Mouse (Mus musculus) kidney, postnatal 4 days (tissue): ENCODE results near the gene Rnf123.
"Not testable (repeated sequence)": the region's sequence is repeated elsewhere in the genome, so short reads cannot be mapped to it uniquely, and the experiment has no call there.

Source experiments
- DNase-seq, 2 experiments: peaks; one replicate each; pipeline ENCODE4 v3.0.0; 2021; ENCODE audit warnings: mixed read lengths in 2 of 2

Rnf123 gene

DNA sequence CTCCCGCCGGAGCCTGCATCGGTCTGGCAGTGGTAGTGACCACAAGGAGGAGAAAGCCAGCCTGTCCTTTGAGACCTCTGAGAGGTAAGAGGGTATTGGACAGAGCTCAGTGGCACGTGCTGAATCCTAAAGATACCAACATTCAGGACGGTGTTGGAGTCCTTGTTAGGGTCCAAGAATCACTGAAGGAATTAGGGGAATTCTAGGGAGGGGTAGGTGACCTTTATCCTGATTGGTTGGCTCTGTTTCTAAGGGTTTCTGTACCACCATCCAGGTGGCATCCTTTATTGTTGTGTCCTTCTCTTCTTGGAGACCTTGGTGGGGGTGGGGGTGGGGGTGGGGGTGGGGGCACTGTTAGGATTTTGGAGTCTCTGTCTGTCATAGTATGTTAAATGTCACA, 51.0 kb downstream of the Rnf123 start:
- DNase-seq = no peak

DNA sequence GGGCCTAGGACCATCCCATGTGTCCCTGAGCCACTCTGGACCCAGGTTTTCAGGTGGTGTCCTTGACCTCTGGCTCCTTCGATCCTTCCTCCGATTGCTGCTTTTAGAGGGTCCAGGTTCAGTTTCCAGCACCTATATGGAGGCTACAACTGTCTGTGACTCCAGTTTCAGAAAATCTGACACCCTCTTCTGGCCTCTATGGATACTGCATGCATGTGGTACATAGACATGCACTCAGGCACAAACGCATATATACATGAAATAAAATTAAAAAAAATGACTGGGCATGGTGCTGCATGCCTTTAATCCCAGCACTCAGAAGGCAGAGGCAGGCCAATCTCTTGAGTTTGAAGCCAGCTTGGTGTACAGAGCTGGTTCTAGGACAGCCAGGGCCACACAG, 55.3 kb downstream of the Rnf123 start:
- no peak for DNase-seq

DNA sequence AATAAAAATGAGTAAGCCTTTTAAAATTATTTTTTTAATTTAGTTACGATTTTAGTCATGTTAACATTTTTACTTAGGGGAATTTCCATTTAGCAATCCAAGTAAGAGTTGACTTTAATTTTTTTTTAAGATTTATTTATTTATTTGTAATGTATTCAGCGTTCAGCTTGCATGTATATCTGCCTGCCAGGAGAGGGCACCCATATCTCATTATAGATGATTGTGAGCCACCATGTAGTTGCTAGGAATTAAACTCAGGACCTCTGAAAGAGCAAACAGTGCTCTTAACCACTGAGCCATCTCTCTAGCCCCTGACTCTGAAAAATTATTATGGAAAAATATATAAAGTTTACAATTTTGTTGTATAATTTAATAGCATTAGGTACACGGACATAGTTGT, 56.6 kb downstream of the Rnf123 start:
- DNase-seq = no peak

DNA sequence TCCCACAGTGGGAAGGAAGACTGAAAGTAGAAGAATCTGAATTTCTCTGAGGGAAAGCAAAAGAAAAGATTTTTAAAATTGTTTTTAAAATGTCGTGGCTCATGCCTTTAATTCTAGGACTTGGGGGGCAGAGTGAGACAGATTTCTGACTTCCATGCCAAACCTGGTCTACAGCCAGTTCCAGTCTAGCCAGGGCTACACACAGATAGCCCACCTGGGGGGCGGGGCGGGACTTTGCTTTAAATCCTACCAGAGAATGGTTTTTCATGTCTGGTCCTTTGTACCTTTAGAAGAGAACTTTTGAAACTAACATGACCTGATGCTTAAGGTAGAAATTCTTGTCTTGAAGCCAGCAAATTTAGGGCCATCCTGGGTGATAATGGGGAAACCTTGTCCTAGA, 59.9 kb downstream of the Rnf123 start:
- no peak for DNase-seq

DNA sequence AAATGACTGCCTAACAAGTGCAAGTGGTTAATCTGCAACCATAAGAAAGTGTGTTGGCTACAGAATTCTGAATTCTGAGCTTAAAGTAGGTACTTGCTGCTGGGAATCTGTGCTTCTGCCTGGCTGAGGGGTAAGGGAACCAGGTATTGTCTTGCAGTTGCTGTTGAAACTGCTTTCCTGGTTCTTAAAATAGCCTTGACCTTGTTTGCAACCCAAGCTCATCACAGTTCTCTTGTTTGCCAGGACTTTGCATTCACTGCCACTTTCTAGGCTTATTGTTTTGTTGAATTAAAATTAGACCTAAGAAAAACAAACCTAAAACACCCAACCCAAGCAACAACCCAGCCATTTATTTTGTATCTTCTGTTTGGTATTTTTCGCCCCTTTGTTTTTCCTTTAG, 62.4 kb downstream of the Rnf123 start:
- DNase-seq = no peak

DNA sequence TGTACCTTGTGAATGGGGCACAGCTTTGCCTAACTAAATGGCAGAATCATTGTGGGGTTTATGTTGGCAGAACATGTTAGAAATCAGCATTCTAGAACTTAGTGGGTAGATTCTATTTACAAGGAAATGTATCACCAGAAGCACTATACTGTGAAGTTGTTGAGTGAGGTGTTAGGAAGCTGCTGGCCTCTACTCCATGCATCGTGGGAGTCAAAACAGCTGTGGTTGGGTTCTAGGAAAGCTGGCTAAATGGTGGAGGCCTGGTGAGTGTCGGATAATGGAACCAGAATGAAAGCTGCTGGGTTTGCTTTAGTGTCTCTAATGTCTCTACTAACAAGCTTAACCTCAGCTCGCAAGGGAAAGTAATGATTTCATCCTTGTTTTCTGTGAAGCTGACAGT, 66.0 kb downstream of the Rnf123 start:
- DNase-seq = no peak

DNA sequence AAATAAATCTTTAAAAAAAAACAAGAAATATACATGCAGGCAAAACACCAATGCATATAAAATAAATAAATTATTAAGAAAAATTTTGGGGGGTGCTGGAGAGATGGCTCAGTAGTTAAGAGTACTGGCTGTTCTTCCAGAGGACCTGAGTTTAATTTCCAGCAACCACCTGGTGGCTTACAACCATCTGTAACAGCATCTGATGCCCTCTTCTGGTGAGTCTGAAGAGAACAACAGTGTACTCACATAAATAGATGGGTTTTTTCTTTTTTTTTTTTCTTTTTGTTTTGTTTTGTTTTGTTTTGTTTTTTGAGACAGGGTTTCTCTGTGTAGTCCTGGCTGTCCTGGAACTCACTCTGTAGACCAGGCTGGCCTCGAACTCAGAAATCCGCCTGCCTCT, 69.6 kb downstream of the Rnf123 start:
- DNase-seq = not testable (repeated sequence)

DNA sequence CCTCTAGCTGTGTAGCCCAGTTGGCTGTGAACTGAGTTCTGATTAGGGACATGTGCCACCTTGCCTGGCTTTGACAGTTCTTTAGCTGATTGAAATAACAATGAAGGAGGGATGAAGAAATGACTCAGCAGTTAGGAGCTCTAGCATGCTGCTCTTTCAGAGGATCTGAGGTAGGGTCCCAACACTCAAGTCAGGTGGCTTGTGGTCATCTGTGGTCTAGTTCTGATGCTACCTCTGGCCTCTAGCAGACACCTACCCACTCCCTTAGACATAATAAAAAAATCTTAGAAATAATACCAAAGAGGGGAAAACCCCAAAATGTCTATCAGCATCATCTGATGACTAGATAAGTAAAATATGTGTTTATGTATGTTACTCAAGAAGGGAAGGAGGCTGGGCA, 72.8 kb downstream of the Rnf123 start:
- DNase-seq = no peak

DNA sequence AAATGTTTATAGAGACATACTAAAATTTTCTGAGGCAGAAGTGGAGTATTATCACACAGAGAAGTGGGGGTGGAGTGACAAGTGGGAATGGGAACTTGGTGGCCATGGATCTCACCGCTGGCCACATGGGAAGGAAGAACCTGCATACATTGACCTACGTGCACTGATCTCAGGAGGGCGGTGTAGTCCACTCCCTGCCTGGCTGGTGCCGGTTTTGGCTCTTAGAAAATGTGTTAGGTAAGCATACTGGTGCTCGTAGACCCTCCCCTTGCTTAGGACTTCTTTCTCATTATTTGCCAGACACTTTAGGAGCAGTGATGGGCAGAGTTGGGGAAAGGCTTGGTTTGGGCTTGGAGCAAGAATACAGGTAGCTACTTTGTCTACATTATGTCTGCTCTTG, 75.1 kb downstream of the Rnf123 start:
- DNase-seq = no peak

DNA sequence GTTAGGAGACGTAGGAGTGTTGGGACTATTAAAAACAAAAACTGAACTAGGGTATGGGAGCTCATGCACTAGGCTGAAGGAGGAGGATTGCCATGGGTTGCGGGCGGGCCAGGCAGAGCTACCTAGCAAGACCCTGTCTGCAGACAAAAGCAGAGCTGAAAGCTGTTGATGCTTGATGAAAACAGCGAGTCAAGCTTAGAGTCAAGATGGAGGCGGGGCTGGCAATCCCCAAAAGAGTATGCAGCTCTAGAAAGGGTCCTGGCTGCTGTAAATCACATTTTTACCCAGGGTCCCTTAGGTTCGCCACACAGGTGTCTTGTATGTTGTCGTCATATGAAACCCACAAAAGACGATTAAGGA, 79.6 kb downstream of the Rnf123 start:
- peak; percentile 20 to 41 for DNase-seq

DNA sequence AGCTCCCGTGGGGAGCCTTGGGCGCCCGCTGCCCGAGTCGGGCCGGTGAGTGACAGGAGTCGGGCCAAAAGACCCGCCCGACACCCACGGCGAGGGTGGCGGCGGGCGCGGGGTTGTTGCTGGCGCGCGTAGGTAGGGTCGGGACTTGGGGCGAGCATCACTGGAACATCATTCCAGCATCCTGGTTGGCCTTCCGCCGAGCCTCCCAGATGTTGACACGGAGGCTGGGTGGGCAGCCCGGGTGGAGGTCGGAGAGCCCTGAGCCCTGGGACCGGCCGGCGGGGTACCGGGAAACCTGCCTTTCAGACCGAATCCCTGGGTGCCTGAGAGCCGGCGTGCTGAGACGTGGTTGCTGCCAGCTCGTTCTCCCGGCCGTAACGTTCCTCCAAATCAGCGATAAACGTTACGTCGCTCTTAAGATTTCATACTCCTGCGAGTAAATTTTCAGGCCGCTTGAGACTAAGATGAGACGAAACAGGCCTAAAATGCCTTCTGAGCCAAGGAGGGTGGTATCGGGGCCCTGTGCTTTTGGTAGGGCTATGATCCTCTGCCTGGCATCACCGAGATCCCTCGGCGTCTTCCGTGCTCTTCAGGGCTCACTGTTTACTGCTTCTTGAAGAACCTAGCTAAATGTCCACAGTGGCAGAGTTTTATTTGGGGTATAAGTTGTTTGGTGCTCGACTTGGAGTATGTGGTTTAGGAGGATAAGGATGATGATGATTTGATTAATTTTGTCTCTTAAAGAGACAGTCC, 80.2 kb downstream of the Rnf123 start:
- no peak for DNase-seq

DNA sequence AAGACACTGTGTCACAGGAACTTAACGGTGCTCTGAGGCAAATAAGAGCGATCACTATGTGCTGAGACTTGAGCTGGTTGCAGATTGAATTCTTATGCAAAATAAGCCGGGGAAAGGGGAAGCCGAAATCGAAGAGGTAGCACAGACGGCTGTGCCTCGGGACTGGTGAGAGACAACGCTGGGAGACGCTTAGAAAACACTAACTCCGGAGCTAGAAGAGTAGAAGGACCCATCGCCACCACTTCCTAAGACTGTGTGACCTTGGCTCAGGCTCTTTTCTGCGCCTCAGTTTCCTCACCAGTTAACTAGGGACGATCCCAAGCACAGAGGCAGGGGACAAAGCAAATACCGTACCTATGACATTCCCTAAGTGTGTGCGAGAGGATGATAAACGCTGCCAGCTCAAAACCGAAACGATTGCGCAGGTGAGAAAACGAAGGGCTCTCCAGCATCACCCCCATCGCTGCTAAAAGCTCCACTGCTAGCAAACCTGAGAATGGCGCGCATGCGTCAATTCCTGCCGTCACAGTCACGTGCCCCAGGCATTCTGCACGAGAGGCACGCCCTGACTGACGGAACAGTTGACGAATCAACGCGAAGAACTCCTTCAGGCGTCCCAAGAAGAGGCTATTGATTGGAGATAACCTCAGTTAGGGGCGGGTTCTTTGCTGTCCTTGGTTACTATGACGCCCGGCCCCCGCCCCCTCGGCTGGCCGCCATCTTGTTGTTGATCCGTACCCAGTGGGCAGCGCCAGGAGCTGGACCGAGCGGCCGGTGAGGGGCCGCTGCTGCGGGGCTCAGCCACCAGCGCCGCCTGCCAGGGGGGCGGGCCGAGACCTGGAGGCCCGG, 81.0 kb downstream of the Rnf123 start, which contains the start of gene Ip6k1:
Gene Ip6k1, plus strand, starts transcription at position 580 of the 849 bp plus-strand sequence.
- peak; percentile 100 for DNase-seq
